Mouse (Mus musculus): ENCODE measurements at regions not wholly inside any gene's neighbourhood (a gene's known extent, or its start where the extent isn't known, plus 50 kb on each side); places are given as distances from the start of the nearest gene placed in this dataset.
A peak's percentile ranks its signal among the peaks of the same experiment; 100 is the strongest.

GRCm38 (mm10) chr16:39512774-39513173, 471.4 kb upstream of the Lsamp start:
- 49% methylated on average over 1 of the region's 1 CpGs for WGBS
- no peak for DNase-seq (ENCODE audit: low spot score)
- Histone ChIP-seq H3K27ac (no peak overlapping the region), H3K9me3 (peaks cover 11% of the 10 kb centered on the region), H3K36me3 (no peaks in the 10 kb centered on the region), H3K27me3 (ENCODE audit: insufficient read depth, poor library complexity, severe bottlenecking) (no peaks in the 10 kb centered on the region), H3K4me3 (no peak overlapping the region), H3K4me1 (replicated peaks) (no peaks in the 10 kb centered on the region)

GRCm38 (mm10) chr16:39513659-39514058, 470.5 kb upstream of the Lsamp start:
- 47% methylated on average over 1 of the region's 1 CpGs for WGBS
- Histone ChIP-seq H3K36me3 (no peaks in the 10 kb centered on the region), H3K4me3 (no peak overlapping the region), H3K27ac (no peak overlapping the region), H3K9me3 (peaks cover 11% of the 10 kb centered on the region), H3K27me3 (ENCODE audit: insufficient read depth, poor library complexity, severe bottlenecking) (no peaks in the 10 kb centered on the region), H3K4me1 (replicated peaks) (no peaks in the 10 kb centered on the region)
- DNase-seq (ENCODE audit: low spot score), result no peak

GRCm38 (mm10) chr16:39531106-39531505, 453.1 kb upstream of the Lsamp start:
- H3K27ac ChIP-seq, result no peak overlapping the region
- 77% methylated on average over 3 of the region's 3 CpGs for WGBS
- H3K4me1 ChIP-seq (replicated peaks), result no peaks in the 10 kb centered on the region
- no peaks in the 10 kb centered on the region for H3K9me3 ChIP-seq
- no peak overlapping the region for H3K4me3 ChIP-seq
- no peaks in the 10 kb centered on the region for H3K36me3 ChIP-seq
- H3K27me3 ChIP-seq (ENCODE audit: insufficient read depth, poor library complexity, severe bottlenecking), result no peaks in the 10 kb centered on the region
- no peak for DNase-seq (ENCODE audit: low spot score)

GRCm38 (mm10) chr16:39532770-39533169, 451.4 kb upstream of the Lsamp start:
- Histone ChIP-seq H3K27me3 (ENCODE audit: insufficient read depth, poor library complexity, severe bottlenecking) (no peaks in the 10 kb centered on the region), H3K9me3 (no peaks in the 10 kb centered on the region), H3K36me3 (no peaks in the 10 kb centered on the region), H3K4me1 (replicated peaks) (no peaks in the 10 kb centered on the region), H3K4me3 (no peak overlapping the region), H3K27ac (peak overlapping the region; percentile 29; the same call in 1 of the 2 replicates)
- WGBS, result 65% methylated on average over 3 of the region's 3 CpGs
- DNase-seq (ENCODE audit: low spot score), result no peak

GRCm38 (mm10) chr16:39533351-39533750, 450.8 kb upstream of the Lsamp start:
- Histone ChIP-seq H3K9me3 (no peaks in the 10 kb centered on the region), H3K4me1 (replicated peaks) (no peaks in the 10 kb centered on the region), H3K27me3 (ENCODE audit: insufficient read depth, poor library complexity, severe bottlenecking) (no peaks in the 10 kb centered on the region), H3K4me3 (no peak overlapping the region), H3K36me3 (no peaks in the 10 kb centered on the region), H3K27ac (no peak overlapping the region)
- WGBS, result 91% methylated on average over 6 of the region's 6 CpGs
- no peak for DNase-seq (ENCODE audit: low spot score)

GRCm38 (mm10) chr16:39553316-39553715, 430.8 kb upstream of the Lsamp start:
- WGBS, result 86% methylated on average over 2 of the region's 2 CpGs
- H3K4me3 ChIP-seq, result no peak overlapping the region

GRCm38 (mm10) chr16:39576620-39577019, 407.5 kb upstream of the Lsamp start:
- 73% methylated on average over 6 of the region's 6 CpGs for WGBS

More at GRCm38 (mm10) chr16:39553316-39553715, 430.8 kb upstream of the Lsamp start:
- Histone ChIP-seq H3K4me1 (replicated peaks) (no peaks in the 10 kb centered on the region), H3K27ac (no peak overlapping the region), H3K36me3 (no peaks in the 10 kb centered on the region), H3K27me3 (ENCODE audit: insufficient read depth, poor library complexity, severe bottlenecking) (no peaks in the 10 kb centered on the region), H3K9me3 (no peaks in the 10 kb centered on the region)
- no peak for DNase-seq (ENCODE audit: low spot score)

GRCm38 (mm10) chr16:39579621-39580020, 404.5 kb upstream of the Lsamp start:
- 81% methylated on average over 1 of the region's 1 CpGs for WGBS
- H3K27ac ChIP-seq, result no peak overlapping the region
- H3K4me3 ChIP-seq, result no peak overlapping the region
- no peaks in the 10 kb centered on the region for H3K4me1 ChIP-seq (replicated peaks)
- DNase-seq (ENCODE audit: low spot score), result no peak
- H3K9me3 ChIP-seq, result no peaks in the 10 kb centered on the region
- no peaks in the 10 kb centered on the region for H3K27me3 ChIP-seq (ENCODE audit: insufficient read depth, poor library complexity, severe bottlenecking)
- H3K36me3 ChIP-seq, result no peaks in the 10 kb centered on the region

More at GRCm38 (mm10) chr16:39576620-39577019, 407.5 kb upstream of the Lsamp start:
- no peaks in the 10 kb centered on the region for H3K9me3 ChIP-seq
- H3K4me3 ChIP-seq, result no peak overlapping the region
- no peak overlapping the region for H3K27ac ChIP-seq
- H3K36me3 ChIP-seq, result no peaks in the 10 kb centered on the region
- H3K4me1 ChIP-seq (replicated peaks), result no peaks in the 10 kb centered on the region
- H3K27me3 ChIP-seq (ENCODE audit: insufficient read depth, poor library complexity, severe bottlenecking), result no peaks in the 10 kb centered on the region
- no peak for DNase-seq (ENCODE audit: low spot score)

Measured in hindbrain, embryonic 10.5 days (tissue).